Mouse (Mus musculus) spleen, embryonic (tissue): ENCODE measurements at regions not wholly inside any gene's neighbourhood (a gene's known extent, or its start where the extent isn't known, plus 50 kb on each side); places are given as distances from the start of the nearest gene placed in this dataset.

ENCODE experiments used
- CTCF ChIA-PET: fragments of 350-600 bp; sonication (Branson Sonifier 250); formaldehyde crosslinking; loops from one replicate; lab custom pipeline; 2022; lab: Charles Lee

GRCm38 (mm10) chr2:166355446-166355845, 200.0 kb upstream of the Sulf2 start:
- CTCF ChIA-PET, result no interaction called here

- CTCF ChIA-PET, result interaction anchor here (0.7 kb wide), 1 partner anchor 15 kb away, joined by 3 read pairs; no protein-coding TSS in a partner anchor
Measured at GRCm38 (mm10) chr2:166354391-166354790, 198.9 kb upstream of the Sulf2 start.

GRCm38 (mm10) chr2:166353447-166354111, 198.1 kb upstream of the Sulf2 start:
- CTCF ChIA-PET, result no interaction called here

GRCm38 (mm10) chr2:166351984-166352383, 196.5 kb upstream of the Sulf2 start:
- CTCF ChIA-PET, result no interaction called here

- CTCF ChIA-PET, result no interaction called here
Measured at GRCm38 (mm10) chr2:166351581-166351980, 196.1 kb upstream of the Sulf2 start.

GRCm38 (mm10) chr2:166348654-166349053, 193.2 kb upstream of the Sulf2 start:
- CTCF ChIA-PET, result no interaction called here

GRCm38 (mm10) chr2:166346421-166347182, 191.1 kb upstream of the Sulf2 start:
- CTCF ChIA-PET, result no interaction called here

GRCm38 (mm10) chr2:166343551-166344340, 188.3 kb upstream of the Sulf2 start:
- CTCF ChIA-PET, result no interaction called here

GRCm38 (mm10) chr2:166342407-166342806, 186.9 kb upstream of the Sulf2 start:
- CTCF ChIA-PET, result no interaction called here

GRCm38 (mm10) chr2:166340196-166340595, 184.7 kb upstream of the Sulf2 start:
- CTCF ChIA-PET, result no interaction called here

GRCm38 (mm10) chr2:166339427-166339826, 184.0 kb upstream of the Sulf2 start:
- CTCF ChIA-PET, result interaction anchor here (0.6 kb wide), 1 partner anchor 15 kb away, joined by 3 read pairs; no protein-coding TSS in a partner anchor

- CTCF ChIA-PET, result interaction anchor here (0.5 to 1.1 kb wide), 3 partner anchors 16 to 372 kb away, joined by 3 to 6 read pairs (median 3); no protein-coding TSS in a partner anchor
Measured at GRCm38 (mm10) chr2:166338396-166339085, 183.1 kb upstream of the Sulf2 start.

- CTCF ChIA-PET, result interaction anchor here (0.6 to 1.1 kb wide), 2 partner anchors 48 to 207 kb away, joined by 3 to 15 read pairs; no protein-coding TSS in a partner anchor
Measured at GRCm38 (mm10) chr2:166337666-166338065, 182.2 kb upstream of the Sulf2 start.

- CTCF ChIA-PET, result no interaction called here
Measured at GRCm38 (mm10) chr2:166335702-166336101, 180.2 kb upstream of the Sulf2 start.

GRCm38 (mm10) chr2:166334559-166334958, 179.1 kb upstream of the Sulf2 start:
- CTCF ChIA-PET, result no interaction called here

GRCm38 (mm10) chr2:166333818-166334217, 178.4 kb upstream of the Sulf2 start:
- CTCF ChIA-PET, result no interaction called here

GRCm38 (mm10) chr2:166332748-166333417, 177.4 kb upstream of the Sulf2 start:
- CTCF ChIA-PET, result interaction anchor here (0.6 kb wide), 2 partner anchors 249 to 1104 kb away, joined by 3 to 5 read pairs; no protein-coding TSS in a partner anchor

GRCm38 (mm10) chr2:166331192-166331591, 175.7 kb upstream of the Sulf2 start:
- CTCF ChIA-PET, result no interaction called here

GRCm38 (mm10) chr2:166330364-166330763, 174.9 kb upstream of the Sulf2 start:
- CTCF ChIA-PET, result no interaction called here

- CTCF ChIA-PET, result no interaction called here
Measured at GRCm38 (mm10) chr2:166329556-166330340, 174.3 kb upstream of the Sulf2 start.
